Mouse (Mus musculus) thymus, adult 2 months (tissue): ENCODE data around the gene Tmem158.

Source experiments
- CTCF ChIP-seq: fragments of 200-500 bp; IDR thresholded peaks from 2 replicates; pipeline ENCODE4 v1.5.1; 2012; ENCODE audit warnings: mild to moderate bottlenecking, control low read depth, low read length, moderate library complexity, borderline replicate concordance; ENCODE audit not compliant: control insufficient read depth, poor library complexity, insufficient read depth; ENCODE audit errors: extremely low read depth
- POLR2A ChIP-seq: fragments of 200-500 bp; IDR thresholded peaks from 2 replicates; pipeline ENCODE4 v1.6.1; 2012; ENCODE audit warnings: mild to moderate bottlenecking, low read length, control low read depth, moderate library complexity; ENCODE audit not compliant: control insufficient read depth, poor library complexity, insufficient read depth; ENCODE audit errors: extremely low read depth

- TF ChIP-seq CTCF (no peak), POLR2A (no peak)
These were observed 24.9 kb downstream of the Tmem158 start for GRCm38 (mm10) chr9:123235621-123236020.
